Mouse (Mus musculus) induced T-regulatory cell, adult 2 months (primary cell): ENCODE data around the gene Metap1d.
A peak's percentile ranks its signal among the peaks of the same experiment; 100 is the strongest.

Experiments
- DNase-seq: peaks from one replicate; pipeline ENCODE4 v3.0.0-alpha.2; 2012; ENCODE audit warnings: low read depth

The Metap1d gene

DNA sequence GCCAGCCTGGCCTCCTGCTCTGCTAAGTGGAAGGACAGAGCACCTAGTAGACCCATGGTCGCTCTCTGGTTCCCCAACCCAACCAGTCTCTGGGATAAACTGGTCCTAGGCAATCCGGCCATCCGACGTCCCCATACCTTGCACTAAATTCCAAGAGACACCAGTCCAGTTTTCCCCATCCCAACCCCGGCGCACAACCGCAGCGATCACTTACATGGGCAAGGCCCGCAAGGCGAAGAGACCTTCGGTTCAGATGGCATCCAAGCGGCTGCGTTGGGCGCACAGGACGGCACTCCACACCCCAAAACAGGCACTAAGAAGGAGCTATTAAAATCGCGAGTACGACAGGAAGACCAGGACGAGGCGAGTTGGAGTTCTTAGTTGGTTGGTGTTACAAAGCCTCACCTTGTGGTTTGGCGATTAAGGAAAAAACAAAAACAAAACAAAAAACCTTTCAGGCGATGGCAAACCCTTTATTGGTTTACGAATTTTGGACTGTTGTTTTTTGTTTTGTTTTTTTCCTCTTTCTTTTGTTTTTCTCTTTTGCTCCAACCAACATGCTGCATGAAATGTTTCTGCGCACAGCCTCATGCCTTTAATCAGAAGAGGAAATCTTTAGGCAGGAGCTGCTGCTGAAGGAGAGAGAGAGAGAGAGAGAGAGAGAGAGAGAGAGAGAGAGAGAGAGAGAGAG lies 74.4 kb downstream of the Metap1d start:
- DNase-seq: no peak

DNA sequence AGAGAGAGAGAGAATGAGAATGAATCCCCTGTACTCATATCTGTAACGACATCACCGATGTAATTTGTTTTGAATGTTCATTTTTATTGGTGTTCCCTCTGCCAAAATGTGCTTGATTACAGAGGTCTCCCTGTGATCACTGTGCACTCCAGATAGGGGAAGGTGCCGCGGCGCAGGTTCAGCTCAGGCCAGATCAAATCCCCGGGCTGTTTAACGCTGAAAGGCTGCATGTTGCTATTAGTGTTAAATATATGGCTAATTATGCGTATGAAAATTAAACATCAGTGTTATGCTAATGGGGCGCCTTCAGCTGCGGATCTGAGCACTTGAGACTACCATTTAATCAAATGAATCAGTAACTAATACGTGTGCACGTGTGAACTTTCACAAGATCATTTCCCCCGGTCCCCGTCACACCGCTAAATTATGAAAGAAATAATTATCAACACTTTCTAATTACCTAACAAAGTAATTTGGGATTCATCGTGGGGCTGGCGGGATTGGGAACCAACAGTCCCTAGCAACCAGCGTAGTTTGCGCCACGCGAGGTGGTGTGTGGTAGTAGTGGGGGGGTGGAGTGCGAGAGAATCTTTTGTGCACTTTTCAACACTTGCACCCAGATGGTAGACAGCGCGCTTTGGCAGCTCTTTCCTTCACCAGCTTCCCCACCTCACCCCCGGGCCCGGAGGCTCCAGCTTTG lies 75.1 kb downstream of the Metap1d start, which contains the start of gene Dlx1:
TSS of gene Dlx1 (plus strand) at position 100 of the 700 bp plus-strand sequence.
- DNase-seq: peak; percentile 48

DNA sequence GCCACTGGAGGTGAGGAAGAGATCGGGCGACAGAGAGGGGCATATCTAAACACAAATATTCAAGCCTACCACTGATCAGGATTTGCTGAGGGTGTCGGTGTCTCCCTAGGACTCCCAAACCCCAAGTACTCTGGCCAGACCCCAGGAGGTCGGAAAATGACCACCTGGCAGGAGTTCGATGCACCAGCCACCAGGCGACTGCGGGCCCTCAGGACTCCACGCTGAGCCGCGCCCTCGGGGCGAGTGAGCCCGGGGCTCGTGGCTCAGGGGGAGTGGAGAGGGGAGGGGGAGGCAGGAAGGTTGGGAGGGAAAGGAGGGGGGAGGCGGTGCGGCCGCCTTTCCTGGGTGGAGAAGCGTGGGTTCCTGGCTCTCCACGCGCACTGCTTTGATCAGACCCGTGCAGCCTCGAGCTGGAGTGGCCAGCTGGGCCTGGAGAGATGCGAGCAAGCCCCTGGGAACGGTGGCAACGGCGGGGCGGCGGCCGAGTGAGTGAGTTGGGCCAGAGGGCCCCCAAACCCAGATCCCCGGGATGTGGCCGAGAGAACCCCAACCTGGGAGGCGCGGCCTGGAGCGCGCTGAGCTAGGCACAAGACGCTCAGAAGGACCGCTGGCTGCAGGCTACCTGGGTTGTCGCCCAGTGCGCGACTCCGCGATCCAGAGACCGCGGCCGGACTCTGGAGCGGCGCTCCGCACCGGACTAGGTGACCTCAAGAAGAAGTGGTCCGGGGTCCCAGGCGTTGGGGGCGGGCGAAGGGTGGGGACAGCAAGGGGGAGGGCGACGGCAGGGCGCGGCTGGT lies 75.8 kb downstream of the Metap1d start:
- DNase-seq: no peak

DNA sequence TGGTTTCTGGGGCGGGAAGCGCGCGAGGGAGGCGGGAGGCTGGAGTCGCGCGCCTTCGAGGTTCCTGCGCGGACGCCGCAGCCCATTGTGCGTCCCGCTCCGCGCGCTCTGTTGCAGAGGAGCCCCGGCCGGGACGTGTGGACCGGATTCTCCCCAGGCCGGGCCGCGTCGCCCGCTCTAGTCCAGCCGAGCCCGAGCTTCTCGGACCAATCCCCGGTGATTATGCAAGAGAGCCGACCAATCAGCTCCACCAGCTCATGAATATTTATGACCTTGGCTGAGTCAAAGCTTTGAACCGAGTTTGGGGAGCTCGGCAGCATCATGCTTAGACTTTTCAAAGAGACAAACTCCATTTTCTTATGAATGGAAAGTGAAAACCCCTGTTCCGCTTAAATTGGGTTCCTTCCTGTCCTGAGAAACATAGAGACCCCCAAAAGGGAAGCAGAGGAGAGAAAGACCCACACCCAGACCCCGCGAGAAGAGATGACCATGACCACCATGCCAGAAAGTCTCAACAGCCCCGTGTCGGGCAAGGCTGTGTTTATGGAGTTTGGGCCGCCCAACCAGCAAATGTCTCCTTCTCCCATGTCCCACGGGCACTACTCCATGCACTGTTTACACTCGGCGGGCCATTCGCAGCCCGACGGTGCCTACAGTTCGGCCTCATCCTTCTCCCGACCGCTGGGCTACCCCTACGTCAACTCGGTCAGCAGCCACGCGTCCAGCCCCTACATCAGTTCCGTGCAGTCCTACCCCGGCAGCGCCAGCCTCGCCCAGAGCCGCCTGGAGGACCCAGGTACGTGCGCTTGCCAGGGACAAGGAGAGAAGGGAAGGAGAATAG lies 76.7 kb downstream of the Metap1d start:
- DNase-seq: peak; percentile 84

DNA sequence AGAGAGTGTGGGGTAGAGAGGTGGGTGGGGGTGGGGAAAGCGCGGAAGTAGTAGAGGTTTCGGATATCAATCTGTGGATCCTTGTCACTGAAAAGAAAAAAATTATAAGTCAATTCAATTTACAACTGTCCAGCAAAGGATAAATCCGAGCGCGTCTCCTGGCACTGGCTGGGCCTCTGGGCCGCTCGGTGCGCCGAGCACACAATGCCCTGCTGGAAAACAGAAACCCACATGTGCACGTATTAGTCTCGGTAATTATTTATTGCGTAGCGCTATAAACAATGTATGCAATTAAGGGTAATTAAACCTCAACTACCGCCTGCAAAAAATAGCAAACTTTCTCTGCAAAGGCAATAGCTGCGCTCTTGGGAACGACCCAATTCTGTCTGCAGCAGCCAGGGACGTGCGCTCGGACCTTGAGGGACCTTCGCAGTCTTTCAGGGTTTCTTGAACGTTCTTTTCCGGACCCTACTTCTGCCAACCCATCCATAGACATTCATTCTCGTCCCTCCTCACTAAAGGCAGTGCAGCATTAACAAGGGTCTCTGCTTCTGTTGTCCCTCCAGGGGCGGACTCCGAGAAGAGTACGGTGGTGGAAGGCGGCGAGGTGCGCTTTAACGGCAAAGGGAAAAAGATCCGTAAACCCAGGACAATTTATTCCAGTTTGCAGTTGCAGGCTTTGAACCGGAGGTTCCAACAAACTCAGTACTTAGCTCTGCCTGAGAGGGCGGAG lies 77.5 kb downstream of the Metap1d start:
- DNase-seq: peak; percentile 44

GRCm38 (mm10) chr2:71531124-71531590 lies 78.1 kb downstream of the Metap1d start:
- DNase-seq: no peak

GRCm38 (mm10) chr2:71531990-71532970 lies 79.2 kb downstream of the Metap1d start:
- DNase-seq: peak; percentile 39

GRCm38 (mm10) chr2:71533094-71533493 lies 80.0 kb downstream of the Metap1d start:
- DNase-seq: peak; percentile 10

GRCm38 (mm10) chr2:71534242-71535052 lies 81.4 kb downstream of the Metap1d start:
- DNase-seq: peak; percentile 27

- DNase-seq: peak; percentile 14
Measured at GRCm38 (mm10) chr2:71540611-71541417, 87.7 kb downstream of the Metap1d start.

GRCm38 (mm10) chr2:71541418-71542226 lies 88.5 kb downstream of the Metap1d start:
- no peak for DNase-seq

GRCm38 (mm10) chr2:71542227-71542815 lies 89.2 kb downstream of the Metap1d start:
- peak; percentile 31 for DNase-seq

DNA sequence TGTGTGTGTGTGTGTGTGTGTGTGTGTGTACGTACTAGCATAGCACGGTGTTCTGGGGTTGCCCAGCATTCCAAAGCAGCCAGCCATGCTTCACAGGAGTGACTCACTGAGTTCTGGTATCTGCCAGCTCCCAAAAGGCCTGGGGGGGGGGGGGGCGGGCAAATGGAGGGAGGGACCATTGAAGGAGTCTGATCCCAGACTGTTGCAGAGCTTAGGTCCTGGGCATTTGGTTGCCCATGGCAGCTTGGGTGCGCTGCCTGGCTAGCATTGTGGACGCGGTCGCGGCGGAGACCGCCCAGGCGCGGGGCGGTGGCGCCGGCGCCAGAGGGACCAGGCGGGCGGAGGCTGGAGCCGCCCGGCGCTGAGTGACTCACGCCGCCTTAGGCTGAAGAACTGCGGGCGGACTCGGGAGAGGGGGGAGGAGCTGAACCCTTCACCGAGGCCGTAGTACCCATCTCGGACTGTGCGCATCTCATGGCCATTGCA lies 89.8 kb downstream of the Metap1d start:
- peak; percentile 32 for DNase-seq

DNA sequence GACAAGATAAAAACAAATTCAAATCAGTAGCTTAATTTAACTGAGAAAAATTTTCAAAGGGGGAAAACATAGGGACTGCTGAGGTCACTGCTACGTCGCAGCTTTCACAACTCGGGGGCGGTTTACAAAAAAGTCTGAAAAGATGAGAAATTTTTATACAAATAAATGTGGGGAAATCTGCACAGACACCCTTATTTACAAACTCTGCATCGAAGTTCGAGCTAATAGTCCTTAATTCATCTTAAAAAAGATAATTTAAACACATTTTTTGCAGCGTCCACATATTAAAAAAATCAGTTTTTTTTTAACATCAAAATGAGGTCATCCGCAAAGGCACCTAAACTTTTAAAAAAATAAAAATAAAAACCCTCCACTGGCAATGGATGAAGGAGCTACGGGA lies 90.5 kb downstream of the Metap1d start:
- DNase-seq: no peak

DNA sequence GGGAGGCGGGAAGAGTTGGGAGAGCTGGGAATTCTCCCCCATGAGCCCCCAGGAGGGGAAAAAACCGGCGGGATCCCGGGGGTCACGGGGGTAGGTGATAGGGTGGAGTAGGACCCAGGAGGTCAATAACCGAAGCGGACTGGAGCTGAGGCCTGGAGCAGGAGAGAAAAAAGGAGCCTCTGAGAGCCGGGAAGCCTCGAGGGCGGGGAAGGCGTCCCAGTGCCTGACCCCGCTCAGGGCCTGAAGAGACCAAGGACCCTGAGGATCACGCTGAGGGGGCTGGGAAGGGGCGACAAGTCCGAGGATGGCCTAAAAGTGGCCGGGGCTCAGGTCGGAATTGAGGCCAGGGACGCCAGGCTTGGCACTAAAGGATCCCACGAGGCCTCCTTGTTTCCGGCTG lies 90.9 kb downstream of the Metap1d start:
- DNase-seq: peak; percentile 3
